Mouse (Mus musculus): Measurements from ENCODE around the gene Pald1.

Pald1 gene

DNA sequence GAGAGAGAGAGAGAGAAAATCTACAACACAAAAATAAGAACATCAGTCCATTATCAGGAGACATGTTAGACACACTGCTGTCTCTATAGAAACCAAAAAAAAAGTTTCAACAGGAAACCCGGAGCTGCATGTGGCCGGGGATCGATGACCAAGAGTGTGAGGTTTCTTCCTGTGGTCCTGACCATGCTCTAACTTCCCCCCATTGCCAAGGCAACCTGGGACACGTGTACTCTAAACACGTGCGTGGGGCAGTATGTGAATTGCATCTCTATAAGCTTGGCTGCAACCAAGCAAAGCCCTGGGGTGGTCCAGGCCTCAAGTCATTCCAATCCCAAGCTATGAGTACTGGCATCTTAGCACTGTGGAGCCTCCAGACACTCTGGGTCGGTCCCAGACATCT lies 48.8 kb downstream of the Pald1 start:
- in situ Hi-C loops (cut with MboI, MseI) = loop anchor here (5.0 kb wide), 1 partner anchor 132 kb away; no protein-coding TSS in a partner anchor

DNA sequence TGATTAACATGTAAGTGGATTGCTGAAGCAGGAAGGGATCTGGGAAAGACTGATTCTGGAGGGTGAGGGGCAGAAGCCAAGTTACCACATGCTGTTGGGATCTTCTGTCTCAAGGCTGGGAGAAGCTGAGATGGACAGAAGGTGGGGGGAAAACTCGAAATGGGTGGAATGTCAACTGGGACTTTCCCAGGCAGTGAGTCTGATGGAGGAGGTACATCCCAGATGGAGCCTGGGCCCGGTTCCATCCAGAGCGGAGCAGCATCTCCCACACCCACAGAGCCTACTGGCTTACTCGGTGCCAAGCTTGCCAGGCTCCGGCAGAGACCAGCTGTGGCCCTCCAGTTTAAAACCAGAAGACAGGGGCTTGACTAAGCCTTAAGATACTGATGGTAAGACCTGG lies 52.3 kb downstream of the Pald1 start:
- in situ Hi-C loops (cut with MboI, MseI) = loop anchor here (5.0 kb wide), 1 partner anchor 129 kb away; no protein-coding TSS in a partner anchor

DNA sequence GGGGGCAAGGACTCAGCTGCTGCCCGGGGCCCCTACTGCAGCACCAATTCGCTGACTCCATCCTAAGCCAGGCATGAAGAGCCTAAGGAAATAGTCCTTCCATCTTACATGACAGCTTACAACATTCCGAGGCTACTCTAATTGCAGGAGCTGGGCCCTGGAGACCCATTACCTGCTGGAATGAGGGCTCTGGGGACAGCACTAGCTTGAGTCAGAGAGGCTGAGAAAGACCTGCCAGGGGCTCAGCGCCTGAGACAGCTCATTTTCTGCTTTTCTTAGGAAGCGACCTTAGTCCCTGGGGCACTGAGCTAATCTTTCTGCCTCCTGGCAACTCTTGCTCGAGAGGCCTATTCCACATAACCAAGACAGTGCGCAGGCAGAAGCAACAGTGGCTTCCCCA lies 54.4 kb downstream of the Pald1 start:
- in situ Hi-C loops (cut with MboI, MseI) = no loop called here

DNA sequence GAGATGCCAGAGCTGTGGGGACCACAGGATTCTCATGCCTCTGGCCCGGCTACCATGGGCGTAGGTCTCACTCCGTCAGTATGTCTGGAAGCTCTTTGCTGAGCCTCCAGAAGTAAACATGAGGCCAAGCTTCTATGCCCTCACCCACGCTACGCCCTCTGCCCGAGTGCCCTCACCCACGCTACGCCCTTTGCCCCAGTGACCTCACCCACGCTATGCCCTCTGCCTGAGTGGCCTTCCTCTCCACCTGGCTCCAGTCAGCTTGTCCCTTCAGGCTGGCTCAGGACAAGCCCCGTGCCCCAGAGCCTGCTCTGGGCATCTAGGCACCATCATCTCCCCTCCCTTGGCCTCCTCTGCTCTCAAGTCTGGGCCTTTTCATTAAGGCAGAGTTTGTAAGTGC lies 55.8 kb downstream of the Pald1 start:
- in situ Hi-C loops (cut with MboI, MseI) = no loop called here

DNA sequence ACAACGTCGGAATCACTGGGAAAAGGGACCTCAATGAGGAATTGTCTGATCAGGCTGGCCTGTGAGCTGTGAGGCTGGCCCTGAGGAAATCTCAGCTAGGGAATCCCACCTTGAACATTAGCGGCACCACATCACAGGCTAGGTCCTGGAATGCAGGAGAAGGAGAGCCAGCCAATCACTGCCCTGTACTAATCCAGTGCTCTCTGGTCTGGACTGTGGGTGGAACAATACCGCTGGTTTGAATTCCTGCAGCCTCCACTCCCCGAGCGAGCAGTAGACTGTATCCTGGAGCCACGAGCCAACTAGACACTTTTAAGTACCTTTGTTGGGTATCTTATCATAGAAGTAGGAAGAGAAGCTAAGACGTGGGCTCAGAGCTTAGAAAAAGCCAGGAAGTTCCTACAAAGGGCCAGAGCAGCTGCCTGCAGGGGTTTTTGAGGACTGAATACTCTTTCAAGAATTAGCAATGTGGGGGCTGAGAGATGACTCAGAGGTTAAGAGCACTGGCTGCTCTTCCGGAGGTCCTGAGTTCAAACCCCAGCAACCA lies 57.5 kb downstream of the Pald1 start:
- in situ Hi-C loops (cut with MboI, MseI) = no loop called here

DNA sequence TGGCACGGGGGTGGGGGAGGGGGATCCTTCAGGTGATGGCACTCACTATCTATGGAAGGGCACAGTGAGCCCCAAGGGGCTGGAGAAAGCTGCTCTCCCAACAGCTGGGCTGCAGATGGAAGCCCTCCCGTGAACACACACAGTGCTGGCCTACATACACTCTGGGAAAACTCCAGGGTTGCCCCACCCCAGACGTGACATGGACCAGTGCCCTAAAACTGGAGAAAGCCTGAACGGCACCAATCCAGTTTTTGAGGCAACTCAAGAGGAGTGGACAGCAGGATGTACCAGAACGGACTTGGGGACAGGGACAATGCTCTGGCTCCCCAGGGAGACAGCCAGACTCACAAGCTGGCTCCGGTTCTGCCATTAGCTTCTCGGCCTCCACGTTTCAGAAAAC lies 58.6 kb downstream of the Pald1 start:
- in situ Hi-C loops (cut with MboI, MseI) = no loop called here

DNA sequence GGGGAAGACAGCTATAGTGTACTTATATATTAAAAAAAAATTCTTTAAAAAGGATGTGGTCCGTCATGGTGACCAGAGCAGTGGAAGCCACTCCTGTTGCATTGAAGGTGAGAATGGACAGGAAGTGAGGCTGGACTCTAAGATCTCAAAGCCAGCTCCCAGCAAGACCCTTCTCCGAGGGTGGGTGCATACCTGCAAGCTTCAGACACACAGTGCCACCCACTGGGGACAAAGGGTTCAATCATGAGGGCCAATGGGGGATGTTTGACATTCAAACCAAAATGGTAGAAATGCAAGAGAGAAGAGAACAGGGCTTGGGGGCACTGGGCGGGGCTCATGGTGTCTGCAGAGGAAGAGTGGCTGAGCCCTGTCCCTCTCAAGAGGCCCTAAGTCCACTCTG lies 64.8 kb downstream of the Pald1 start:
- in situ Hi-C loops (cut with MboI, MseI) = no loop called here

DNA sequence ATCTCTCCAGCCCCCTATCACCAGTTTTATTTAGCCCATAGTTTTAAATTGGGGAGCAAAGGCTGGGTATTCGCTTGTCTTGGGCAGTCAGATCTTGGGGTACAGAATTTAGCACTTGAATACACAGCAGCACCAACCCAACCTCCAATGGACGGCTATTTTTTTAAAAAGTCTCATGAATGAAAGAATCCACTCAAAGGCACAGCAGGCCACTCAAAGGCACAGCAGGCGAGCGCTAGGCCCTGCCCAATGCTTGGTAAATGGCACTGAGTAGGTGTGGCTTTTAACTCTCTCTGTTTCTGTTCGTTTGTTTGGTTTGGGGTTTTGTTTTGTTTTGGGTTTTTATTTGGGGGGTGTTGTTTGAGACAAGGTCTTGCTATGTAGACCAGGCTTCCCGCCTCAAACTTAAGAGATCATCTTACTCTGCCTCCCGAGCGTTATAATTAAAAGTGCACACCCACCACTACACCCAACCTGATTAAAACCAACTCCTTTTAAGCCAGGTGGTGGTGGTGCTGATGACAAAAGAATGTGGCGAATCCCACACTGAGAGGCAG lies 67.9 kb downstream of the Pald1 start:
- in situ Hi-C loops (cut with MboI, MseI) = no loop called here

DNA sequence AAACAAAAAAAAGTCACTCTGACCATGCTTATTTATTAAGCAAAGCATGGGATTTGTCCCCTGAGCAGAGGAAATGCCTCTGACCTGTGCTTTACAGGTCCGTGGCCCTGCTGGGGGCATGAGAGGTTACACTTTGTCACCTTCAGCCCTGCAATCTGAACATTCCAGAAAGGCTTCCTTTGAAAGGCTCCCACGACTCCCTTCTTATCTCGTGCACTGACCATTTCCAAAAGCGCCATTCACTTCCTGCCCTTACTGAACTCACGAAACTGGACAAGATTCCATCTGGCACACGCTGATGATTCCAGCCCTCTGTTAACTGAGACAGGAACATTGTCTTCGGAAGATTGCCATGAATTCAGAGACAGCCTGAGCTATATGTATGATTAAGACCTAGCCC lies 69.6 kb downstream of the Pald1 start:
- in situ Hi-C loops (cut with MboI, MseI) = no loop called here

DNA sequence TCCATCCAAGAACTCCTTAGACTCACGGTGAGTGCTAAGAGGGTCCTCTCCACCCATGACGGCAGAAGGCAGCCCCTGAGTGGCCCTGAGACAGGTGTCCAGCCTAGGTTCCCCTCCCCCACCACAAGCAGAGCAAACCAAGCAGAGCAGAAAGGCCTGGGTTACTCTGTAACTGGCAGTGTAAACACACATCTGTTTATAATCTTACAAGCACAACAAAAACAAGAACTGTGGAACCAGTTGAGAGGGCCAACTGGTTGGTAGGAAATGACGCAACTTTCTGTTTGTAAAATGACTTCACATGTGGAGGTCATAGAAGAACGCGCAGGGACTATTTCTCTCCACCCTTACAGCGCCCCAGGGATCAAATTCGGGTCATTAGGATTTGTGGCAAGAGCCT lies 70.6 kb downstream of the Pald1 start:
- in situ Hi-C loops (cut with MboI, MseI) = no loop called here

DNA sequence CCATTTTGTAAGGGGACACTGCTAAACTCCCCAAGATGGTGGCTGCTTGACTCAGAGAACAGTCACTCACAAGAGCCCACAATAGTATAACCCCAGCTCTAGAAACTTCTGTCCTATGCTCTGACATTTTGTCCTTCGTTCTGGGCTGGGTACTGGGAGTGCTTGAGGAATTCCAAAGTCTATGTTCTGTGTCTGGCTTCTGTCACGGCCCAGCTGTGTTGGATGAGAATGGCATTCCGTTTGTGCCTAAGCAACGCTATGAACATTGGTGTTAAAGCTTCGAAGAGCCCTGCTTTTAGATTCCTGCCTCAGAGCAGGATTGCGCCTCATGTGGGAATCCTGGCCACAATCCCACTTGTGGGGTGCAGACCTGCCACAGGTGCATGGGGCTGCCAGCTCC lies 71.2 kb downstream of the Pald1 start:
- in situ Hi-C loops (cut with MboI, MseI) = no loop called here

DNA sequence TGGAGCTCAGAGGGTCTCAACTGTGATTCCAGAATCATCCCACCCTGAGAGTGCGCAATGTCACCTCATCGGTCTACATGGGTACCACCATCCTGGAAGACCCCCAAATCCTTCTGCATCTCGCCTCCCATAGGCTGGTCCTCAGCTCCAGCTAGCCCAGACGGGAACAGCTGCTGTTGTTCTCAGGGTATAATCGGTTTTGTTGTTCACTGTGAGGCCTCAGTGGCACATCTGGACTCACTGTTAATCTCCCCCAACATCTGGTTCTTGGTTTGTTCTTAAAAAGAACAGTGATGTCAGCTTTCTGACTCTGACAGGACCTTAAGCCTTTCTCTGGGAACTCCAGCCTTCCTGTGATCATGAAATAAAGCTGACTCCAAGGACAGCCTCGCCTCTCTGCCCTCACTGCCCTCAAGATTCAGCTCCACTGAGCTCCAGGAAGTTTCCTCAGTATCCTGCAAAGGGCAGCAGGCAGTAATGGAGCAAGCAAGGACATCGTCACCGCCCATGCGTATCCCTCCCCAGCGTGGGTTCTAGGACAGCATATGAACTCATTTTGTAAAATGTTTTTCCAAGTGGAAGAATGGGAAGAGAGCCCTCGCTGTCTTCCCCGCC lies 74.5 kb downstream of the Pald1 start:
- in situ Hi-C loops (cut with MboI, MseI) = loop anchor here (5.0 kb wide), 1 partner anchor 57 kb away; no protein-coding TSS in a partner anchor

DNA sequence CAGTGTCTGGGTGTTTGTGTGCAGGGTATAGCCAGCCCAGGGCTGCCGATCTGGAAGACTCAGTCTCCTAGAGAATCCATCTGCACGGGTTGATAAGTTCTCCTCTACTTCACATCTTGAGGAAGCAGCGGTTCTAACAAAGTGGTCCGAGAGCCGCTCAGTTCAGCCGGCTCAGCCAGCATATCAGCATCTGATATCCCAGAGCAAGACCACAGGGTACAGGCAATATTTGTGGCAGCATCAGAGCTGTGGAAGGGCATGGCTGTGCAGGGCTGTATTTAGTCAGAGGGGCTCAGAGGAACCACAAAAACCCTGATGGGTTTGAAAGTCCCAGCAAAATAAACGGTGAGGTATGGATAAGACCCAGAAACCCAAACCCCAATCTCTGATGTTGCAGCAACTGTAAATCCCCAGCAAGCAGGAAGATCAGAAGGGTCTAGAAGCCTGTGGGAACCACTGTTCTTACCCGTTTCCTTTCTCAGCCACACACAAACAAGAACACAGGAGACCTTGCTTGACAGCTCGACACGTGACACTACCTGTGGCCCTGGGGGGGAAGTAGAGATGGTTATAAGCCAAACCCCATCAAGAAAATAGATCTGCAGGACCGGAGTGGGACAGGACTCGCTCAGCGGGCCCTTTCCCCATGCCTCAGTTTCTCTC lies 77.3 kb downstream of the Pald1 start:
- in situ Hi-C loops (cut with MboI, MseI) = loop anchor here (5.0 kb wide), 1 partner anchor 54 kb away; no protein-coding TSS in a partner anchor

DNA sequence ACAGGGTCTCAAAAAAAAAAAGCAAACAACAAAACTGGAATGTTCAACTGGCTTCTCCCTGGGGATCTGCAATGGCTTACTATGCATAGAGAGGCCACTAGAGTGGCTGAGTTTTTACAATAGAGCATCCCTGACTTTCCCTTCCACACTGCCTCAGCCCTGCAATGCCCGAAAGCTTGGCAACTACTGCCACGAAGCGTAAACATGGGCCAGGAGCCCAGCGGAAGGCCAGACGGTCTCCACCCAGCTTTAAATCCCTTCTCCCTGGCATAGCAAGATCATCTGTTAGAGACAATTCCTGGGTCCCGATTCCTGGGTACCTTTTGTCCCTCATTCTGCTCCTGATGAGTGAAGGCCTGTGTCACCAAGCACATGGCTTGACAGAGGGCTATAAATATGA lies 79.3 kb downstream of the Pald1 start:
- in situ Hi-C loops (cut with MboI, MseI) = no loop called here

DNA sequence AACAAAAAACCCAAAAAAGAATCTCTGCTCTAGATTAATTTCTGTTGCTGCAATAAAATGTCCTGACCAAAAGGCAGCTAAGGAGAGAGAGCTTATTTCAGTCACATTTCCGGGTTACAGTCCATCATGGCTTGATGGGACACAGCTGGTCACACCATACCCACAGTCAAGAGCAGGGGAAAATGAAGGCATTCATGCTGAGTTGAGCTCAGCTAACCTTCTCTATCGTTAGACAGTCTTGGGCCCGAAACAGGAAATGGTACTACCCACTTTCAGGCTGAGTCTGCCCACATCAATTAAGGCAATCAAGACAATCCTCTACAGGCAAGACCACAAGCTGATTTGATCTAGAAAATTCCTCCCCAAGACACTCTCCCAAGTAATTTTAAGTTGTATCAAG lies 82.3 kb downstream of the Pald1 start:
- in situ Hi-C loops (cut with MboI, MseI) = no loop called here

DNA sequence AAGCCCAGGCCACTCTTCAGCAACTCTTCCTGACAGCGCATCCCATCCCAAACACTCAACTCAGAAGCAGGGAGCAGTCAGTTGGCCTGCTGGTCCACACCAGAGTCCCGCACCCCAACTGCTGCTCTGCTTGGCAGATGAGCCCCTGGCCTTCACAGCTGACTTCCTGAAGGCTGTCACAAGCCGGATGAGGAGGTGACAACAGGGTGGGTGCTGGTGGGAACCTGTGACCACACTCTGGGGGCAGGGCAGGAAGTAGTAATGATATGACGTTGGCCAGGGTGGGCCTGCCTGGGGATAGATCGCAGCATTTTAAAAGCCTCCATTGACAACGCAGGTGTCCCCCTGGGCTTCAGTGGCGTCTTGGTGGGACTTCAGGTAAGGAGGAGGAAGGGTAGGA lies 85.9 kb downstream of the Pald1 start, which contains the start of gene Prf1:
Prf1 (plus strand) TSS at position 357 of the 400 bp plus-strand sequence.
- in situ Hi-C loops (cut with MboI, MseI) = no loop called here

DNA sequence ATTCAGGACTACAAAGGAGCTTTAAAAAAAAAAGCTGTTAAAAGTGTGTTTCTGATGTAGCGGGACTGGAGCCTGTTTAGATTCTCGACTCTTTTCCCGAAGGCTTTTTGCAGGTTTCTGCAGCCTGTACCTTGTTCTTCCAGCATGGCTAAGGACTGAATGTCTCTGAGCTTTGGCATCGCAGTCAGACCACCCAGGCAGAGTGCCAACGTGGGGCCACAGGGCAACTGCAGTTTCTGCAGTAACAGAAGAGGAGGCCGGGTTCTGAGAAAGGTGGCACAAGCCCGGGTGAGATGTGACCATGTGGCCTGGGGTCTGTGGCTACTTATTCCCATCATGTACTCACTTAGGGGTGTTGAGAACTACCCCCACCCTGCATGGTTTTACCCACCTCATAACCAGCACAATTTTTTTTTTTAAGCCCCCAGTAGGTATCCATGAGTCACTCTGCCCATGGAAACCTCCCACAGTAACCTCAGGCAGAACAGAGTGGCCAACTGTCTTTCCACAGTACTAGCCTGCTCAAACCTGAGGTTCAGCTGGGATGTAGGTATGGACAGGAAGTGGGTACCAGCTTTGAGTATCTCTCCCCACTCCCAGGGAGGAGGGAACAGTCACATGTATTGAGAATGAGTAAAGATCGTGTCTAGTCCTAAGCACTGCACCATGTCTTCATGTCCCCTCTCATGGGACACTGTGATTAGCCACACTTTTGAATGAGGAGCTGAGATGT lies 86.5 kb downstream of the Pald1 start:
- in situ Hi-C loops (cut with MboI, MseI) = no loop called here

DNA sequence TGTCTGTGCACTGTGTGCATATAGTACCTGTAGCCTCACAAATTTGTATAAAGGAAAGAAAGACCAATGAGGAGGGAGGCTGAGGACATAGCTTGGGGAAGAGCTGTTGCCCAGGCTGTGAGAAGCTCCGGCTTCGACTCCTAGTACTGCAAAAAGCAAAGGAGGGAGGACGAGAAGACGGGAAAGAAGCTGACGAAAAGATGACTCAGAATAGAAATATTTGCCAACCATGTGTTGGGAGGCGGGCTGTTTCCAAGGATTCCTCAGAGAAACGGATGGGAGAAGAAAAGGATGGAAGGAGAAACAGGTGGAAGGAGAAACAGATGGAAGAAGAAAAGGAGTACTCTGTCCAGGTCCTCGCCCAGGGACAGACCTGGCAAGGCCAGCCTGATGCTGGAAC lies 89.1 kb downstream of the Pald1 start:
- in situ Hi-C loops (cut with MboI, MseI) = no loop called here

DNA sequence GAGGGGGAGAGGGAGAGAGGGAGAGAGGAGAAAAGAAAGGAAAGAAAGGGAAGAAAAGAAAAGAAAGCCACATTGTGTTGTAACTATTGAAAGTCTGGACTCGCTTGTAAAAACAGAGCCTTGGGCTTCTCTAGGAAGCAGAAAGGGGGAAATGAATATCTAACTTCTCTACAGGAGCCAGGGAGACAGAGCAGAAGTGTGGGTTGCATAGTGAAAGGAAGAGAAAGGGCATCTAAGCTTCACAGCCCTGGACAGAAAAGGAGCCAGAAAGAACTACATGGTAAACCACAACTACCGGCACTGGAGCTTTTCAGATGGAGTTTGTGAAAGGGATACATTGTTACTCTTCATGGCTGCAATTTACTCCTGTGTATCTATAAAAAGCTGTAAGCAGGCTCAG lies 92.9 kb downstream of the Pald1 start:
- in situ Hi-C loops (cut with MboI, MseI) = no loop called here

DNA sequence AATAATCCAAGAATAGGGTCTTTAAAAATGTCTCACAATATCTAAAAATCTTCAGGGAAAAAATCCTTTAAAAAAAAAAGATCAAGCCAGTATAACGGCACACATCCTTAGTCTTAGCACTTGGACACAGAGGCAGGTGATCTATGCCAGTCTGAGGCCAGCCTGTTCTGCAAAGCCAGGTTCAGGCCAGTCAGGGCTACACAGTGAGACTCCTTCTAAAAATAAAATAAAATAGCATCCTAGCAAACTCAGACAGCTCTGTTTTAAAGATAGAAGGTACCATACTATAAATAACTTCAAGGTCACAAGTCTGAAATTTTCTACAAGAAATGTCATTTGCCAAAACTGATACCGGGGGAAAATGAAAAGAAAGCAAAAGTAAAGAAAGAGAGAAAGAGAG lies 93.3 kb downstream of the Pald1 start:
- in situ Hi-C loops (cut with MboI, MseI) = no loop called here

DNA sequence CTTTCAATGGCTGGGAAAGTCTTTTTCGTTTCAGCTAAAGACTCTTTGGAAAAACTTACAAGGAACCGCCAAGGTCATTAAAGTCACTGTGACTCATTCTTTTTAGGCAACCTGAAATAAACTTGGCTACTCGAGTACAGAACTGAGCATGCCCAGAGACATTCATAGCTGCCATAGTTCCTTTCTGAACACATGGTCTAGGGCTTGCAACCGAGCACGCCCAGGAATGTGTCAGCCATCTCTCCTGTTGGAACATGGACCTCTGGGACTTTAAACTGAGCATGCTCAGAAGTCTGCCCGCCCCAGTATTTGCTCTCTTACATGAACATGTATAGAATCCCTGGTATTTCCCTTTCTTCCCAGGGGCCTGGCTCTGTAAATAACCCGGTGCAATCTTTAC lies 97.1 kb downstream of the Pald1 start:
- in situ Hi-C loops (cut with MboI, MseI) = no loop called here

DNA sequence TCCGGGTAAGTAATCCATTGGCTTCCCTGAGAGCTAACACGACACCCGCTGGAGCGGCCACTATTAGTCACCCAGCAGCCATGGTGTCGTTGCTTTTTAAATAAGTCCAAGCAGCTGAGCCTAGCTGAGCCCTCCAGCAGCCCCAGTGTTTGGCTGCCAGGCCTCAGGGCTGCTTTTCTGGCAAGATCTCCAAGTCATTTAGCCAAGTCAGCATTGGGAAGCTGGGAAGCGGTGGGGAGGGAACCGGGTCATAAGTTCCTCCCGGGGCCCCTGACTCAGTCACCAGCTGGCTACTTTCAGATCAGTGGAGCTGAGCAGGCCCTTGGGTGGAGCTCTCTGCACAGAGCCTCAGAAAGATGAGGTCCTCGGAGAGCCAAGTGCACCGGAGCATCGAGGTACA lies 98.1 kb downstream of the Pald1 start:
- in situ Hi-C loops (cut with MboI, MseI) = no loop called here

Measured in T-helper 2 cell (primary cell).